Mouse (Mus musculus) erythroblast, embryonic 14.5 days (primary cell): Measurements from ENCODE around the gene Hpcal1.

ENCODE experiments used
- GATA1 ChIP-seq: IDR thresholded peaks from 2 replicates; pipeline ENCODE4 v1.6.1; 2012; ENCODE audit warnings: low read length, inconsistent platforms, mixed read lengths
- TAL1 ChIP-seq: IDR thresholded peaks from 3 replicates; pipeline ENCODE4 v1.6.1; 2012; ENCODE audit warnings: low read length, inconsistent platforms, mixed read lengths

DNA sequence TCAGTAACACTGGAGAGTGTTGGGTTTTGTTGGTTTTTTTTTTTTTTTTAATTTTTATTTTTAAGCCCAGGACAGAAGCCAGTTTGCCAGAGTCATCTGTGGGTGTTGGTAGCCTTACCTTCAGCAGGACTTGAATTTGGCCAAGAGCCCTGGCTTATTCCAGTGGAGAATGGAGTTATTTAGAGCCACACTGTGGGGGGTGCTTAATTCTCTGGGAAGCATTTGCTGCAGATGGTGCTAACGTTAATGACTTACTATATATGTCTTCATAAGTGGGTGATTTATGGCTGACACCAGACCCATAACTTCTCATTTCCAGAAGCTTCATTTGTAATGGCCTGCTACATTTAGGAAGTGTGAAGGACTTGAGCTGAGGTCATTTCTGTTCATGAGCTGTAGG is 21.9 kb downstream of the Hpcal1 start:
- TF ChIP-seq GATA1 (no peak), TAL1 (no peak)
